Mouse (Mus musculus): Measurements from ENCODE around the gene Gm10721.
"Not testable (repeated sequence)": the region's sequence is repeated elsewhere in the genome, so short reads cannot be mapped to it uniquely, and the experiment has no call there.

Gene Gm10721

DNA sequence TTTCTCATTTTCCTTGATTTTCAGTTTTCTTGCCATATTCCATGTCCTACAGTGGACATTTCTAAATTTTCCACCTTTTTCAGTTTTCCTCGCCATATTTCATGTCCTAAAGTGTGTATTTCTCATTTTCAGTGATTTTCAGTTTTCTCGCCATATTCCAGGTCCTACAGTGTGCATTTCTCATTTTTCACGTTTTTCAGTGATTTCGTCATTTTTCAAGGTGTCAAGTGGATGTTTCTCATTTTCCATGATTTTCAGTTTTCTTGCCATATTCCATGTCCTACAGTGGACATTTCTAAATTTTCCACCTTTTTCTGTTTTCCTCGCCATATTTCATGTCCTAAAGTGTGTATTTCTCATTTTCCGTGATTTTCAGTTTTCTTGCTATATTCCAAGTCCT, 12.7 kb downstream of the Gm10721 start:
- not testable (repeated sequence) for DNase-seq (ENCODE audit: low read depth, low spot score)

DNA sequence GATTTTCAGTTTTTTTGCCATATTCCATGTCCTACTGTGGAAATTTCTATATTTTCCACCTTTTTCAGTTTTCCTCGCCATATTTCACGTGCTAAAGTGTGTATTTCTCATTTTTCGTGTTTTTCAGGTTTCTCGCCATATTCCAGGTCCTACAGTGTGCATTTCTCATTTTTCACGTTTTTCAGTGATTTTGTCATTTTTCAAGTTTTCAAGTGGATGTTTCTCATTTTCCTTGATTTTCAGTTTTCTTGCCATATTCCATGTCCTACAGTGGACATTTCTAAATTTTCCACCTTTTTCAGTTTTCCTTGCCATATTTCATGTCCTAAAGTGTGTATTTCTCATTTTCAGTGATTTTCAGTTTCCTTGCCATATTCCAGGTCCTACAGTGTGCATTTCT, 13.2 kb downstream of the Gm10721 start:
- not testable (repeated sequence) for DNase-seq (ENCODE audit: low read depth, low spot score)

DNA sequence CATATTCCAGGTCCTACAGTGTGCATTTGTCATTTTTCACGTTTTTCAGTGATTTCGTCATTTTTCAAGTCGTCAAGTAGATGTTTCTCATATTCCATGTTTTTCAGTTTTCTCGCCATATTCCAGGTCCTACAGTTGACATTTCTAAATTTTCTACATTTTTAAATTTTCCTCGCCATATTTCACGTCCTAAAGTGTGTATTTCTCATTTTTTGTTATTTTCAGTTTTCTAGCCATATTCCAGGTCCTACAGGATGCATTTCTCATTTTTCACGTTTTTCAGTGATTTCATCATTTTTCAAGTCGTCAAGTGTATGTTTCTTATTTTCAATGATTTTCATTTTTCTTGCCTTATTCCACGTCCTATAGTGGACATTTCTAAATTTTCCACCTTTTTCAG, 13.8 kb downstream of the Gm10721 start:
- not testable (repeated sequence) for DNase-seq (ENCODE audit: low read depth, low spot score)

DNA sequence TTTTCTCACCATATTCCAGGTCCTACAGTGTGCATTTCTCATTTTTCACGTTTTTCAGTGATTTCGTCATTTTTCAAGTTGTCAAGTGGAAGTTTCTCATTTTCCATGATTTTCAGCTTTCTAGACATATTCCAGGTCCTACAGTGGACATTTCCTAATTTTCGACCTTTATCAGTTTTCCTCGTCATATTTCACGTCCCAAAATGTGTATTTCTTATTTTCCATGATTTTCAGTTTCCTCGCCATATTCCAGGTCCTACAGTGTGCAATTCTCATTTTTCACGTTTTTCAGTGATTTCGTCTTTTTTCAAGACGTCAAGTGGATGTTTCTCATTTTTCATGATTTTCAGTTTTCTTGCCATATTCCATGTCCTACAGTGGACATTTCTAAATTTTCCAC, 14.3 kb downstream of the Gm10721 start:
- DNase-seq (ENCODE audit: low read depth, low spot score): peak; percentile 26

DNA sequence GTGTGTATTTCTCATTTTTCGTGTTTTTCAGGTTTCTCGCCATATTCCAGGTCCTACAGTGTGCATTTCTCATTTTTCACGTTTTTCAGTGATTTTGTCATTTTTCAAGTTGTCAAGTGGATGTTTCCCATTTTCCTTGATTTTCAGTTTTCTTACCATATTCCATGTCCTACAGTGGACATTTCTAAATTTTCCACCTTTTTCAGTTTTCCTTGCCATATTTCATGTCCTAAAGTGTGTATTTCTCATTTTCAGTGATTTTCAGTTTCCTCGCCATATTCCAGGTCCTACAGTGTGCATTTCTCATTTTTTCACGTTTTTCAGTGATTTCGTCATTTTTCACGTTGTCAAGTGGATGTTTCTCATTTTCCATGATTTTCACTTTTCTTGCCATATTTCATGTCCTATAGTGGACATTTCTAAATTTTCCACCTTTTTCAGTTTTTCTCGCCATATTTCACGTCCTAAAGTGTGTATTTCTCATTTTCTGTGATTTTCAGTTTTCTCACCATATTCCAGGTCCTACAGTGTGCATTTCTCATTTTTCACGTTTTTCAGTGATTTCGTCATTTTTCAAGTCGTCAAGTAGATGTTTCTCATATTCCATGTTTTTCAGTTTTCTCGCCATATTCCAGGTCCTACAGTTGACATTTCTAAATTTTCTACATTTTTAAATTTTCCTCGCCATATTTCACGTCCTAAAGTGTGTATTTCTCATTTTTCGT, 16.5 kb downstream of the Gm10721 start:
- DNase-seq (ENCODE audit: low read depth, low spot score): not testable (repeated sequence)

DNA sequence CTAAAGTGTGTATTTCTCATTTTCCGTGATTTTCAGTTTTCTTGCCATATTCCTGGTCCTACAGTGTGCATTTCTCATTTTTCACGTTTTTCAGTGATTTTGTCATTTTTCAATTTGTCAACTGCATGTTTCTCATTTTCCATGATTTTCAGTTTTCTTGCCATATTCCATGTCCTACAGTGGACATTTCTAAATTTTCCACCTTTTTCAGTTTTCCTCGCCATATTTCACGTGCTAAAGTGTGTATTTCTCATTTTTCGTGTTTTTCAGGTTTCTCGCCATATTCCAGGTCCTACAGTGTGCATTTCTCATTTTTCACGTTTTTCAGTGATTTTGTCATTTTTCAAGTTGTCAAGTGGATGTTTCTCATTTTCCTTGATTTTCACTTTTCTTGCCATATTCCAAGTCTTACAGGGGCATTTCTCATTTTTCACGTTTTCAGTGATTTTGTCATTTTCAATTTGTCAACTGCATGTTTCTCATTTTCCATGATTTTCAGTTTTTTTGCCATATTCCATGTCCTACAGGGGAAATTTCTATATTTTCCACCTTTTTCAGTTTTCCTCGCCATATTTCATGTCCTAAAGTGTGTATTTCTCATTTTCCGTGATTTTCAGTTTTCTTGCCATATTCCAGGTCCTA, 17.9 kb downstream of the Gm10721 start:
- peak; percentile 36 for DNase-seq (ENCODE audit: low read depth, low spot score)

DNA sequence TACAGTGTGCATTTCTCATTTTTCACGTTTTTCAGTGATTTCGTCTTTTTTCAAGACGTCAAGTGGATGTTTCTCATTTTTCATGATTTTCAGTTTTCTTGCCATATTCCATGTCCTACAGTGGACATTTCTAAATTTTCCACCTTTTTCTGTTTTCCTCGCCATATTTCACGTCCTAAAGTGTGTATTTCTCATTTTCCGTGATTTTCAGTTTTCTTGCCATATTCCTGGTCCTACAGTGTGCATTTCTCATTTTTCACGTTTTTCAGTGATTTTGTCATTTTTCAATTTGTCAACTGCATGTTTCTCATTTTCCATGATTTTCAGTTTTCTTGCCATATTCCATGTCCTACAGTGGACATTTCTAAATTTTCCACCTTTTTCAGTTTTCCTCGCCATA, 21.4 kb downstream of the Gm10721 start, which contains the start of gene Gm17535:
Gene Gm17535, plus strand, starts transcription at position 301 of the 400 bp plus-strand sequence.
- DNase-seq (ENCODE audit: low read depth, low spot score): not testable (repeated sequence)

DNA sequence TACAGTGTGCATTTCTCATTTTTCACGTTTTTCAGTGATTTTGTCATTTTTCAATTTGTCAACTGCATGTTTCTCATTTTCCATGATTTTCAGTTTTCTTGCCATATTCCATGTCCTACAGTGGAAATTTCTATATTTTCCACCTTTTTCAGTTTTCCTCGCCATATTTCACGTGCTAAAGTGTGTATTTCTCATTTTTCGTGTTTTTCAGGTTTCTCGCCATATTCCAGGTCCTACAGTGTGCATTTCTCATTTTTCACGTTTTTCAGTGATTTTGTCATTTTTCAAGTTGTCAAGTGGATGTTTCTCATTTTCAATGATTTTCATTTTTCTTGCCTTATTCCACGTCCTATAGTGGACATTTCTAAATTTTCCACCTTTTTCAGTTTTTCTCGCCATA, 23.6 kb downstream of the Gm10721 start, which contains the start of gene Gm10715:
Gene Gm10715, plus strand, starts transcription at position 301 of the 400 bp plus-strand sequence.
- not testable (repeated sequence) for DNase-seq (ENCODE audit: low read depth, low spot score)

DNA sequence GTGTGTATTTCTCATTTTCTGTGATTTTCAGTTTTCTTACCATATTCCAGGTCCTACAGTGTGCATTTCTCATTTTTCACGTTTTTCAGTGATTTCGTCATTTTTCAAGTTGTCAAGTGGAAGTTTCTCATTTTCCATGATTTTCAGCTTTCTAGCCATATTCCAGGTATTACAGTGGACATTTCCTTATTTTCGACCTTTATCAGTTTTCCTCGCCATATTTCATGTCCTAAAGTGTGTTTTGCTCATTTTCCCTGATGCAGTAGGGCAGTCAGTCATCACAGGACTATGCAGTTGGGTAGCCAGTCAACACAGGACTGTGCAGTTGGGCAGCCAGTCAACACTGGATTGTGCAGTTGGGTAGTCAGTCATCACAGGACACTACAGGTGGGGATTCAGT, 25.2 kb downstream of the Gm10721 start:
- DNase-seq (ENCODE audit: low read depth, low spot score): peak; percentile 8
